Mouse (Mus musculus): Measurements from ENCODE around the gene Asprv1.
A peak's percentile ranks its signal among the peaks of the same experiment; 100 is the strongest.

The Asprv1 gene

DNA sequence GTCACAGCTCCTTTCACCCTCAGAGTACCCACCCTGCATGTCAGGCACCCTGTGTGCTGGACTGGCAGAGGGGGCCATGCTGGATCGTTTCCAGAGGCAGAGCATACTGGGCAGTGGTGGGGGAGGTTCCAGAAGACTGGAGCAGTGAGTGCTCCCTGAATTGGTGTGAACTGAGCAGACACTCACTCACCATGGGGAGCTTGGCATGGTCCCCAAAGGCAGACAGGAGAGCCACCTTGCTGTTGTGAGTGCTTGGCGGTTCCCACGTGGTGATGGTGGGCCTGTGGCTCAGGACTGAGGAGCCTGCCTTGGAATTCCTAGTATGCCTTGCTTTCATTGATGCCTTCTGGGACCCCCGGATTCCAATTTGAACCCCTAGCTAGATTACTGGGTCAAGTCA, 4.8 kb upstream of the Asprv1 start:
- DNase-seq (ENCODE audit: low spot score), result no peak

DNA sequence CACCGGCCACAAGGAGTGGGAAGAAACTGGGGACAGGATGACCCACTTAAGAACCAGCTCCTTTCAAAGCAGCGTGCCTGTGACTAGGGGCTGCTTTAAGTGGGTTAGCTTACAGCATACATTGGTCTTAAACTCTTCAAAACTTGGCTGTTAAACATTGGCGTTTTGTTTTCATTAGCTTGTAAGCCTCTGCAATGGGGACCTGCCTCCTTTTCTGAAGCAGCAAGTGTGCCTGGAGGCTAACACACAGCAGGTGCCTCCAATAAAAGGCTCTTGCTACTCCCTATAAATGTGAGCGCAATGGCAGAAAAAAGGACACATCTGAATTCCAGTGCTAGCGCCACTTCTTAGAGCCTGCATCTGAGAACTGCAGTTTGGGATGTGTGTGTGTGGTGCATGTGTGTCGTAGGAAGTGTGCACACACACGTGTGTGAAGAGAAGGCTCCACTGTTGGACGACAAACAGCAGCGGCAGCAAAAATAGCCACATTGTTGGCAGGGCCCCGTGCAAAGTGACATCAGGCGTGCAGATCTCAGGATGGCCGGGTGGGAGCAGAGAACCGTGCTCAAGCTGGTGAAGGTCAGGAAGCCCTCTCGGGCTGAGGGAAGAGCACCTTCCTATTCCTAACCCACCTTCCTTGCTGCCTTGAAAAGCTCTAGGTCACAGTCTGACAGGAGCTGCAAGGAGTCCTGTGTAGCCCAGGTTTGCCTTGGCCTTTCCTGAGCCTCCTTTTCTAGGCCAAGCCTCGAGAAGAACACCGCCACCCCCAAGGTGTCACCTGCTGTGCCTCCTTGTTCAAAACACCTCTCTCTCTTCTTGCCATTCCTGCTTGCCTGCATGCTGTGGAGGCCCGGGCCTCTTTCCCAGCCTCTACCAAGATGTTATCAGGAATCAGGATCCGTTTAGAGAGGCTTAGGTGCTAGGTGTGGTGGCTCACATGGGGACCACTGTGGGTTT, 3.6 kb upstream of the Asprv1 start:
- no peak for DNase-seq (ENCODE audit: low spot score)

DNA sequence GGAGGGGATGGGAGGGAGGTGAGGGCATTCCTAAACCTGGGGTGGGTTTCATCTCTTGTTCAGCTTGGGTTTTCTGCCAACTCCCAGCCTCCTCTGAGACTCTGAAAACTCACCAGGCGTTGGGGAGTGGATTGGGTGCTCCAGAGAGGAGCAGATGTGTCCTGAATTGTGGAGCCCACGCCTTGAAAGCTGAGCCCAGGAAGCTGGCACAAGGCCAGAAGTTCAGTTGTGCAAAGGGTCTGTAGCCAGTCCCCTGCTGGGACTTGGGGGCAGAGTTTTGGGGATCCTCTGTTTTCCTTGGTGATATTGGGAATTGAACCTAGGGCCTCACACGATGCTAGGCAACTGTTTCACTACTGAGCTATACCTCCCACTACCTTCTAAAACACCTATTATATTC, 2.2 kb downstream of the Asprv1 start:
- no peak for DNase-seq (ENCODE audit: low spot score)

DNA sequence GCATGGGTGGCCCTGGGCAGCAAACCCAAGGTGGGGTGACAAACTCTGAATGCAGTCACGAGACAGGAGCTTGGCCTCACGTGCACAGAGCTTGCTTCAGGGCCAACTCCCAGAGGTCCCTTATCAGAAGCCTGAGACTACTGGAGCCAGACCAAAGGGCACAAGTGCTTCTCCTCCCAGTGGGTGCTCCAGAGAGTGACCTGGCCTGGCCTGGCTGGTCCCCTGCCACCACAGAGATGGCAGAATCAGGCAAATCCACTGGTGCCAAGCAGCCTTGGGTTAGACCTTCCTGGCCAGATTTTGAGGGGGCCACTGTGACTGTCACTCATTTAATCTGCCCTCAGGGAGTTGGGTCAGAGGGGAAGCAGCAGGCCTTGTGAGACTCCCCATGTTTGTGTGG, 8.5 kb downstream of the Asprv1 start:
- DNase-seq (ENCODE audit: low spot score), result peak; percentile 19

DNA sequence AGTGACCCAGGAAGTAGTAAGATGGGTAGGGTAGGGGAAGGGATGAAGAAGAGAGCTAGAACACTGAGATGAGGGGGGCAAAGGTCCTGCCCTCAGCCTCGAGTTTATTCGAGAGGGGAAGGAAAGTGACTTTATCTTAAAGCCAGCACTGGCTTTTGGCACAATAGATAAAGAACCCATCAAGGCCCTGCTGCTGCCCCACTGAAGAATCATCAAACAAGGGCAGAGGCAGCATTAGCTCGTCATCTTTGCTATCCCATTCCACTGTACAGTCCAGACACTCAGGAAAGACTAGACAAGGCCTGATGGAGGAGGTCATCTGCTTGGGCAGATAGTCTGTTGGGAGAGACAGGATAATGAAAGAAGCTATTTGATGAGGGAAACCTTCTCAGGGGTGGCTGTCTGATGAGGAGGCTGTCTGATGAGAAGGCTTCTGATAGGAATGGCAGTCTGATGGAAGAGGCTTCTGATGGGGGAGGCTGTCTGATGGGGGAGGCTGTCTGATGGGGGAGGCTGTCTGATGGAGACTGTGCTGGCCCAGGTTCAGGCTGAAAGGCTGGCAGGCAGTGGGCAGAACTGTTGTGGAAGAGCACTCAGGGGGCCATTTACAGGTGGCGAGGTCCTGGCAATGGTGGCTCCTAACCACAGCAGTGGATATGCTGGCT, 9.3 kb downstream of the Asprv1 start:
- DNase-seq (ENCODE audit: low spot score), result no peak

DNA sequence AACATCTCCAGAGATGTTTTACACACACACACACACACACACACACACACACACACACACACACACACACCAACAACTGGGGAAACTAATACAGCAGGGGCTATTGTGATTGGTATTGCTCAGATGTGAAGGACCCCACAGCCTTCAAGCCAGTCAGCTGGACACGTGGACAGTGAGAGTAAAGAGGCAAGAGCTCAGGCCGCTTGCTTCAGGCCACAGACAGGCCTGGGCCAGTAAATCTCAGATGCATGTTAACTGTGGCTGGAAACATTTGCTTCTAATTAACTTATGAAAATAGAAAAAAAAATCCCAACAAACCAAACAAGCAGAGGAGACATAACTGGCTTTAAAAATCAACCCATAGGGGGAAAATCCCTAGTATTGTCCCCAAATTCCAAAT, 9.9 kb downstream of the Asprv1 start:
- no peak for DNase-seq (ENCODE audit: low spot score)

DNA sequence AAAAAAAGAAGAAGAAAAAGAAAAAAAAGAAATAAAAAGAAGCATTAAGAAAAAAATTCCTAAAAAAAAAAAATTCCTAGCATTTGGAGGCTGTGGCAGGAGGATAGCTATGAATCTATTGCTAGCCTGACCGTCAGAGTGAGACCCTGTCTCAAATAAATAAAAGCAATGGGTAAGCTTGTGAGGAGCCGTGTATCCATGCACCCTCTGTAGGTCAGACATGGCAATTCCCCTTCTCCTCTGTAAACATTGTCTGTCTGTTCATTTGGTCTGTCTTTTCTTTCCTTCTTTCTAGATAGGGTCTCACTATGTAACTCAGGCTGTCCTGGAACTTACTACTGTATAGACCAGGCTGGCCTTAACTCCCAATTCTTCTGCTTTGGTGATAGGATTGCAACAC, 10.5 kb downstream of the Asprv1 start:
- no peak for DNase-seq (ENCODE audit: low spot score)

DNA sequence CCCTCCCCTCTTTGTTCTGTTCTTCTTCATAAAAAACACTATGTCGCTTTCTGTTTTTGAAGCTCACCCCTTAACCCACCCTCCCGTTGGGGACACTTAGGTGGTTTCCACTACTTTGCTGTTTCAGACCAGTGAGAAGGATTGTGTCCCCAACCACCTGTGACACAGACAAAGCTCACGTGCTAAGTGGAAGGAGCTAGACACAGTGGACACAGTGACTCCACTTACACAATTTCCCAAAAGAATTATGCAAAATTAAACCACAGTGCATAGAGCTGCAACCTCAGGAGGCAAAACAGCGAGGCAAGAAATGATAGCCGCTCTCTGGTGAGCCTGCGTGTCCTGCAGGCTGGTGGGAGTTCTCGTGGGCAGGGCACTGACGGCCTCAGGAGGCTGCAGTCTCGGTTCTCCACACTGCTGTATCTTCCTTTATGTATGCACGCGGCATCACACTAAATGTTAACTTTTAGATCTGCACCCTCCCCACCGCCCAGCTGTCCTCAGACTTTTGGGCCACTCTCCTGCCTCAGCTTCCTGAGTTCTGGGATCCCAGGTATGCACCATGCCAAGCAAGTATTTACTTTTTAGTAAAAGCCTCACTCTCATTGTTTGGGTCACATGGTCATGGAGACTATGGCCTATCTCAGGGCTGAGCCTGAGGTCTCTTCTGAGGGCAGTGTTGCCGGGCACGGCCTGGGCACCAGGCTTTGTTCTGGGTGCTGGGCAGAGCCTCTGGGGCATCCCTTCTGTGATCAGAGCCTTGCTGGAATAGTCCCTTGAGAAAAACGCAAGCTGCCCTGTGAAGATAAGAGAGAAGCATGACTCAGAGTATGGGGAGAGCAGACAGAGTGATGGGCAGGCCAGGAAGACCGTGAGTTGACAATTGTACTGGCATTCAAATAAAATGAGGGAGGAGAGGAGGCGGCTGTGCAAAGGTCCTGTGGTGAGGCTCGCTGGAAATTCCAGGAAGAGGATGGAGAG, 11.5 kb downstream of the Asprv1 start:
- DNase-seq (ENCODE audit: low spot score), result no peak

DNA sequence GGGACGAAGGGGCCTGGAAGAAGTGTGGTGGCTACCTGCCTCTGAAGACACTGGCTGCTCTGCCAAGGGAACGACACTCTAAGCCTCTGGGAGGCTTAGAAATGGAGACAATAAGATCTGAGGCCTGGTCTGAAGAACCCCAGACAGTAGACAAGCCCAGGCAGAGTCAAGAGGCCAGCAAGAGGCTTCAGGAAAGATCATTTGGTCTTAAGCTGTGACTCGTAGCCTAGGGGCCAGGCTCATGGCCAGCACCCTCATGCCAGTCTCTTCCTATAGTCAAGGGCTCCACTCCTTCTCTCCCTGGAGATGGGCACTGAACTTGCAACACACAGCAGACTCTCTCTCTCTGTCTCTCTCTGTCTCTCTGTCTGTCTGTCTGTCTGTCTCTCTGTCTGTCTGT, 12.2 kb downstream of the Asprv1 start:
- no peak for DNase-seq (ENCODE audit: low spot score)

DNA sequence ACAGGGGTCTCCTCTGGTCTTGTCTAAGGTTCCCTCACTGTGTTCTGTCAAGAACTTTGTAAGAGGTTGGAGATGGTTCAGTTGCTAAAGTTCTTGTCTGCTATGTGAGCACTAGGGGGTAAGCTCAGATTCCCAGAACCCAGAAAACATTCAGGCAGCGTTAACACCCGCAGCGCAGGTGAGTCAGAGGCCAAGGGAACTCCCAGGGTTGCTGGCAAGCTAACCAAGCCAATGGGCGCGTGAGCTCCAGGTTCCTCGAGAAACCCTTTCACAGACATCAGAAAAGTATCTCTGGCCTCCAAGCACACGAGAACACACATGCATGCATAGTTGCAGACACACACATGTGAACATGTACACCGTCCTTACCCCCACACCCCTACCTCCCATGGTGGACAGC, 12.8 kb downstream of the Asprv1 start:
- no peak for DNase-seq (ENCODE audit: low spot score)

DNA sequence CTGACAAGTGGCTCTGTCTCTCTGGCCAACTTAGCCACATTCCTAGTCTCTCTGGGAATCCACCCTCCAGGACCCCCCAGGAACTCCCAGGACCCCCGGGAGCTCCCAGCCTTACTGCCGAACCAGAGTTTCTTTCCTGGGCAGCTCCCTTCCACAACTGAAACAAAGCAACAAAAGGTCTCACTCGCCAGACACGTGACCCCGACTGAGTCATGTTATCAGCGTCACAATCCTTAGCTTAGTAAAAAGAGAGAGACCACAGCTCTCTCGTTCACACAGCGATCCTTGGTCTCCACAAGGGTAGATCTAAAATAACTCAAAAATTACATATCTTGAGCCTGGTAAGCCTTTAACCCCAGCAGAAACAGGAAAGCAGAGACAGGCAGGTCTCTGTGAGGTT, 13.8 kb downstream of the Asprv1 start:
- no peak for DNase-seq (ENCODE audit: low spot score)

DNA sequence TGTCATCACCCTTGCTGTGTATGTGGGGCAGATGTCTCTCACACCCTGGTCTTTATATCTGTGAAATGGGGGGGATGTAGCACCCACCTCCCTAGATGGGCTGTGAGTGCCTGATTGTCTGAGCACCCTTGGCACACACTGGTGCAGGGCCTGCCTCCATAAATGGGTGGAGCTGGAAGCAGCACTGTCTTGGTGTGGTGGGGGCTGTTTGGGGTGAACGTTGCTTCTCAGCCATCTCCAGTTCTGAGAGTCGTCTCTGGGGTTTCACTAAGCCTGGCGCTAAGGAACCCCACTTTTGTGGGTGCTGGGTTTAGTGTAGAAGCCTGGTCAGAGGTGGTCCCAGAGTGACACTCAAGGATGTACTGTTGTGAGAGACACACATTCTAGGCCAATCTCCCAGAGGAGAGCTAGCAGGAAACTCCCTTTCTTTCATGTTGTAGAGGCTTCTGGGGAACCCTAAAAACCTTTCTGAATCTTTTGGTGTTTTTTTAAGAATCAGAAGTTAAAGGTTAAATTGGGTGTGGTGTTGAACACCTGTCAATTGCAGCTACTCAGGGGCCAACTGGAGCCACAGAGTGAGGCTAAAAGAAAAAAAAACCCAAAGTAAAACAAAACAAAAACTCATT, 16.9 kb downstream of the Asprv1 start:
- DNase-seq (ENCODE audit: low spot score), result no peak

DNA sequence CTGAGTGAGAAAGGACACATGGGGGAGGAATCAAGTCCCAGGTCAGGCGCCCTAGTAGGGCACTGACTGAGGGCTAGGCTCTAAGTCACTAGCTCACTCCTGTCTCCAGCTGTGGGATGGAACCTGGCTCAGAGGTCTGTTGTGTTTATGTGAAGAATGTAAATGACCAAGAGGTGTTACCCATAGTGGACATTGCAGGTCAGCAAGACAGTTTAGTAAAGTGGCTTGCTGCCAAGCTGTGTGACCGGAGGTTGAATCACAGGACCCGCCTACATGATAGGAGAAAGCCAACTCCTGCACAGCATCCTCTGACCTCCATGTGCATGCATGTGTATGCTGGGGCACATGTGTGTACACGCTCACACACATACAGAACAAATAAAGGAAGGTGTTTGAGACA, 17.6 kb downstream of the Asprv1 start:
- no peak for DNase-seq (ENCODE audit: low spot score)

DNA sequence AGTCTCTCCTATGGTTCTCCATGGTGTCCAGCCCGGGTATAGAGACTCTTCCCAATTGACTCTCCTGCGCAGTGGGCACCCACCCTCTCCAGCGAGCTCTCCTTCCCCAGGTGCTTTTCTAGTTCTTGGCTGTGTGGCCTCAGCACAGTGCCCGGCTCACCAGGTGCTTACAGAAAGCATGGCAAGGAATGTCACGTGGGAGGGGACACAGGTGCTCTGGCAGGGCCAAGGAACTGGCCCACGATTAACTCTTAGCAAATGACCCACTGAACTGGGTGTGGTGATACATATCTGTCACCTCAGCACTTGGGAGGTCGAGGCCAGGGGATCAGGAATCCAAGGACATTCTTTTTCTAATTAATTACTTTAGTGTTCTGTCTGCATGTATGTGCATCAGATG, 18.2 kb downstream of the Asprv1 start:
- DNase-seq (ENCODE audit: low spot score), result no peak

DNA sequence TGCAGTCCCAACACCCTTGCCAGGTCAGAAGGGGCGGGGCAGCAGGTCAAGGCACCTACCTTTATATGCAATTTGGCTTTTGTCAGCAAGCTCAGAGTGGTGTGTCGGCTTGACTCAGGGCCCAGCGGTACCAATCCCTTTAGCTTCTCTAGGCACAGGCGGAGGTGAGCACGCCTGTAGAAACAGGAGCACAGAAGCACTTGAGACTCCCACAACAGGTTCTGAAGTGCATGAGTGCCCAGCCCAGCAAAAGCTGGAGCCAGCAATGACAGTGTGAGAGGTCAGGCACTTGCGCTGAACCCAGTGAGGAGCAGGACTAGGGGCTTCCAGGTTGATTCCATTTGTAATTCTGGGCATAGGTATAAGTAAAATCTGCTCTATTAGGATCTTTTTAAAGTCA, 25.1 kb downstream of the Asprv1 start:
- DNase-seq (ENCODE audit: low spot score), result no peak

DNA sequence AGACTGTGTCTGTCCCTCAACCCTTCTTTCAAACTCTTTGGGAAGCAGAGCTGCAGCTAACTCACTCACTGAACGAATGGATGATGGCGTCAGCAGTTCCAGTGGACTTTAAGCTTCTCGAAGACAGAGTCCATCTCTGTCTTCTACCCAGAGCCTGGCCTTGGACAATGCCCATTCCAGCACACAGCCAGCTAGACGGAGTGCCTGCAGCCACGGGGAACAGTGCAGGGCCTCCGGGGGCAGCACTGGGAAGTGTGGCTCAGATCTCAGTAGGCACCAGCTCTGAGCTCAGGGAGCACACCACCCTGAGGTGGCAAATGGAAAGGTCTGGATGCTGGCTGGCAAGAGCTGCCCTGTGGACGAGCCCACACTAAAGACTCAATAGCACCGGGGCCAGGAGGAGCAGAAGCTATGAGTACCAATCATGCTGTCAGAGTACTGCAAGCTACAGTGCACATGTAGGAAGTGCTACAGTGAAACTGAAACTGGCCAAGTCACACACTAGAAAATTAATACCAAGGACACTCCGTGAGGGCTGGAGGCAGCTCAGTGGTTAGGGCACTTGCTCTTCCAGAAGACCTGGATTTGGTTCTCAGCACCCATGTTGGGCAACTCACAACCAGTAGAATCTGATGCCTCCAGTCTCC, 26.4 kb downstream of the Asprv1 start:
- DNase-seq (ENCODE audit: low spot score), result no peak

DNA sequence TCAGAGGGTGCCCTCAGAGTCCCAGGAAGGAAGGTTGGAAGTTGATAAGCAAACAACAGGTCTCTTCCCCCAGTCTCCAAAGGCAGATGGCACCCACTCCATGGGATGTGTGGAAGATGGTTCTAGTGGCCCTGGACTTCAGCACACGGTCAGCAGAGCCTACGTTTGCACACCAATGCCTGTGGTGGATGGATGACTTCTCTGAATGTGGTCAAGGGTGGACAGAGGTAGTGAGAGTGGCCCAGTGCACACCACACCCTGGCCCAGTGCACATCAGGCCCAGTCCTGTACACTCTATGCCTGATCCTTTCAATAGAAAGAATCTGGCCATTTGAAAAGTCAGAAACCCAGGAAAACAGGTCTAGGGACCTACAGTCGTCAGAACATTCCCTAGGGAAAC, 30.5 kb downstream of the Asprv1 start:
- DNase-seq (ENCODE audit: low spot score), result no peak

DNA sequence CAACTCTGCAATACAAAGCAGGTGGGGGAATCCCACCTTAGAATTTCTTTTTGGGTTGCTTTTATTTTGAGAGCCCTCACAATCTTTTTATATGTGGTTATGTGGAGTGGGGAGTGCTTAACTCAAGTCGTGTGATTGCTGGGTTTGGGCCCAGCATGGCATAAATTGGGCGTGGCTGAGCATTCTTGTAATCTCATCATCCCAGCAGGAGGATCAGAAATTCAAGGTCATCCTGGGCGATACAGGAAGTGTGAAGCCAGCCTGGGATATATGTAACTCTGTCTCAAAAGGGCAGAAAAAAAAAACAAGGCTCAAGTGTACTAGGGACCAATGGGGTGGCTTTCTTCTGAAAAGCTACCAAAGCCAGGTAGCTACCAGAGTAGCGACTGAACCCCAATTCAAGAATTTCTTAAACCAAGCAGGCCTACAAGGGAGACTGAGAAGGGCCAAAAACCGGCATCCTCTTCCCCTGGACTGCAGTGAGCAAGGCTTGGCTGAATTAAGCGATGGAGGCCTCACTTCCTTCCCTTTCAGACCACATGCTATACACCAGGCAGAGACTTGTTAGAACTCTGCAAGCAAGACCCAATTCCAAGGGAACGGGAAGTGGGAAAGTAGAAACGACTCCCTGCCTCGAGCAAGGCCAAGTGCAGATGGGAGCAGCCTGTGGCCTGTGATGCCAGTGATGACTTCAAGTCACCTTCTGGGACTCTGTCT, 32.4 kb downstream of the Asprv1 start:
- no peak for DNase-seq (ENCODE audit: low spot score)

DNA sequence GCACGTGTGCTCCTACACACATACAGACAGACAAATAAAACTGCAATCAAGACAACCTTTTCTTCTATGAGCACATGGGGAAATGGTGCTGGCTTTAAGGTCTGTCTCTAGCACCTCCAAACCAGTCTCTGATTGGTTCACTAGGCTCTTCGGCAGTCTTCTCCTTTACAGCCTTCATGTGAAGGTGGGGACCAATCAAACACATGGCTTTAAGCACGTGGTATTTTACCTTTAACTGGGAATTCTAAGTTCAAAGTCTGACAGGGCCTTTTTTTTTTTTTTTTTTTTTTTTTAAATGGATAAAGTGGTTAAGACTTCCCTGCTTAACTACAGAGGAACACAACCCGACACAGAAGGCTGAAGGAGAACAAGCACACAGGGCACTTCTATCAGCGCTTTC, 37.1 kb downstream of the Asprv1 start:
- no peak for DNase-seq (ENCODE audit: low spot score)

DNA sequence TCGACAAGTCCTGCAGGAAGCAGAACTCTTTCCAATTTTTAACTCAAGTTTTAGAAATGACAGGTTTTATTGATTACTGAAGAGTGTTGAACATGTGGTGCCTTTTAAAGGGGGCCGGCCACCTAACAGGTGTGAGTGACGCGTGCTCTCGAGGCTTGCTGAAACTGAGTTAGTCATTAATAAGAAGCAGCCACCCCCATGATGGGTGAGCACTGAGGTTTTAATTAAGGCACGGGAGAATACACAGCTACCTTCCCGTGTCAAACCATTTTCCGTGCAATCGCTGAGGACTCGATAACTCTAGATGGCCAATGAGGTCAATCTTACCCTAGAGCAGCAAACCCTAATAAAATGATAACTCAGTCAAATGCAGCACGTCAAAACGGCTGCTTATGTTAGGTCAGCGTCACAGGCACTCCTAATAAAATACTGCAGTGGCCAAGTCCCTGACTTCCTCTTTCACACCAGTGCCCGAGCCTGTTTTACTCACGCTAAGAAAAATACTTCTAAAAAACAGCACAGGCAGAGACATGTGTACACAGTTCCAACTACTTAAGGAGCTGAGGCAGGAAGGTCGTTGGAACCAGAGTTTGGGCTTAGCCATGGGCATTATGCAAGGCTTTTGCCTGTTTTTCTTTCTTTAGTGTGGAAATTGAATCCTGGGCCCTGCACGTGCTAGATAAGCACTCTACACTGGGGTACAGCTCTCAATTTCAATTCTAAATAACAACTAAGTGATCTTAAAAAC, 37.8 kb downstream of the Asprv1 start:
- no peak for DNase-seq (ENCODE audit: low spot score)
